Mouse (Mus musculus) forebrain, postnatal 0 days (tissue): ENCODE measurements at regions not wholly inside any gene's neighbourhood (a gene's known extent, or its start where the extent isn't known, plus 50 kb on each side); places are given as distances from the start of the nearest gene placed in this dataset.

Experiments used
- ATAC-seq: fragments of 200-750 bp; cut with Nextera tagmentation; 2 replicates; pipeline ENCODE4 v1.8.0; 2017; ENCODE audit warnings: mild to moderate bottlenecking, moderate library complexity
- DNase-seq: peaks from one replicate; pipeline ENCODE4 v3.0.0-alpha.2; 2015
- H3K27ac ChIP-seq: fragments of 300-500 bp; sonication (generic); 2 replicates; pipeline ENCODE4 v1.5.1; 2014; ENCODE audit warnings: low read depth, mild to moderate bottlenecking, antibody characterized with exemption, low read length, moderate library complexity, mixed read lengths
- H3K27me3 ChIP-seq: fragments of 300-500 bp; sonication (generic); 2 replicates; pipeline ENCODE4 v1.6.1; 2014; ENCODE audit warnings: mild to moderate bottlenecking, low read length, mixed read lengths; ENCODE audit not compliant: insufficient read depth
- H3K36me3 ChIP-seq: fragments of 300-500 bp; sonication (generic); 2 replicates; pipeline ENCODE4 v1.6.1; 2014; ENCODE audit warnings: mild to moderate bottlenecking, moderate library complexity; ENCODE audit not compliant: insufficient read depth
- H3K4me1 ChIP-seq: fragments of 300-500 bp; sonication (generic); 2 replicates; pipeline ENCODE4 v1.6.1; 2014; ENCODE audit warnings: antibody characterized with exemption; ENCODE audit not compliant: insufficient read depth
- H3K4me2 ChIP-seq: fragments of 300-500 bp; sonication (generic); 2 replicates; pipeline ENCODE4 v1.6.1; 2014; ENCODE audit warnings: low read depth, mild to moderate bottlenecking, moderate library complexity
- H3K4me3 ChIP-seq: fragments of 300-500 bp; sonication (generic); 2 replicates; pipeline ENCODE4 v1.5.1; 2014; ENCODE audit warnings: low read depth, low read length, mixed read lengths
- H3K9ac ChIP-seq: fragments of 300-500 bp; sonication (generic); 2 replicates; pipeline ENCODE4 v1.6.1; 2014; ENCODE audit warnings: mild to moderate bottlenecking
- H3K9me3 ChIP-seq: fragments of 300-500 bp; sonication (generic); 2 replicates; pipeline ENCODE4 v1.6.1; 2016; ENCODE audit warnings: low read length
- CTCF ChIP-seq: sonication (generic); IDR thresholded peaks from 2 replicates; pipeline ENCODE4 v1.5.1; 2016; ENCODE audit warnings: antibody characterized with exemption, control low read depth, low read depth
- WGBS: fragments of 180-500 bp; shearing (Covaris S2); extraction: QIAGEN DNeasy Blood & Tissue Kit; methylation state at CpG from one replicate; pipeline ENCODE4 v1.1.7; 2014; 5-methylcytosine and 5-hydroxymethylcytosine counted together

DNA sequence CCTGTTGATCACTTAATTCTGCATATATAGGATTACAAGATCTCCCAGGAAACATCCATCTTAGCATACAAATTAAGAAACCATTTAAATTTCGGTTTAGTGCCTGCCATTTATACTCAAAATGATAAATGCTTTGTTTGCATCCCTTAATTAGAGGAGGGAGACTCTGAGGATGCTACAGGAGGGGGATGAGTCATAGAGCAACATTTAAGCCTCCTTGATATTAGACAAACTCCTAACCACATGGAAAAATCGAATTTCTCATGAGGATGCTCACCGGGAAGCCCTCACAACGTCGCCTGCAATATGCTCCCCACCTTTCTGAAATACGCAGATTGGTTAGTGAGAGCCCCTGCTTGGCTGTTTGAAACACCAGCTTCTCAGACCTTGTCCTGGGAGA is 320.8 kb upstream of the Sphkap start:
- WGBS: 75% methylated on average over 6 of the region's 6 CpGs
- Histone ChIP-seq H3K9ac (no peak overlapping the region), H3K27me3 (no peaks in the 10 kb centered on the region), H3K4me3 (no peak overlapping the region), H3K4me1 (no peaks in the 10 kb centered on the region), H3K36me3 (no peaks in the 10 kb centered on the region), H3K27ac (no peak overlapping the region), H3K4me2 (no peak overlapping the region), H3K9me3 (no peaks in the 10 kb centered on the region)
- no peak for TF ChIP-seq CTCF
- no peak for DNase-seq
- ATAC-seq: no peak

DNA sequence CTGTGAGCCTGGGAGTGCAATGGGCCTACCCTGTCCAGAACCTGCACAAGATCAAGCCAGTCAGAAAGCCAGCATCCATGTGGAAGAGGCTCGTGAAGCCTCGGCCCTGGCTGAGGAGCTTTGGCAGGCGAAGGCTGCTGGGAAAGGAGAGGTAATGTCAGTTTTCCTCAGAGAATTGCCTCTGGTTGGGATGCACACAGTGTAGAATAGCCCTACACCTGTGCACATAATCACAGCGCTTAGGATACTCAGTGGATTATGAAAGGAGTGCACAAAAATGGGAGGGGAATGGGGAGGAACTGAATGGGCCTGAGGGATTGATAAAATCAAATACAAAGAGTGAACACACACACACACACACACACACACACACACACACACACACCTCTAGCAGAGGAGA is 319.9 kb upstream of the Sphkap start:
- no peak overlapping the region for H3K4me3 ChIP-seq
- no peaks in the 10 kb centered on the region for H3K36me3 ChIP-seq
- H3K4me1 ChIP-seq: no peaks in the 10 kb centered on the region
- H3K27ac ChIP-seq: no peak overlapping the region
- ATAC-seq: no peak
- no peak overlapping the region for H3K9ac ChIP-seq
- no peak for DNase-seq
- no peak overlapping the region for H3K4me2 ChIP-seq
- no peaks in the 10 kb centered on the region for H3K9me3 ChIP-seq
- no peak for TF ChIP-seq CTCF
- H3K27me3 ChIP-seq: no peaks in the 10 kb centered on the region
- whole genome bisulfite sequencing: 95% methylated on average over 4 of the region's 4 CpGs

DNA sequence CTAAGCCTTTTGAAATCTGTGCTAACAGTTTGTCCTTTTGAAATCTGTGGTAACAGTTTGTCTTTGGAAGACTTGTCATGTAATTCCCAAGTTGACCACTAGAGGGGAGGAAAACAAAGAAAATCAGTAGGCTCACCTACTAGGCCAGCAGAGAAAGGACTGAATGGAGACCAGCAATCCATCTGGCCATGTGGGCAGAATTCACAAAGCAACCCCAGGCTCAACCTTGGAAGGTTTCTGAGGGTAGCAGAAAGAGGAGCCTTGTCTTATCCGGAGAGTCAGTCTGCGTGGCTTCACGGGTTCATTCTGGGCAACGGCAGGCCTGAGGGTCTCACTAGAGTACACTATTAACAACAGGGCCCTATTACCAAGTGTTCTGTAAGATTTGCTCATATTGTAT is 319.2 kb upstream of the Sphkap start:
- no peaks in the 10 kb centered on the region for H3K36me3 ChIP-seq
- H3K4me3 ChIP-seq: no peak overlapping the region
- no peak overlapping the region for H3K4me2 ChIP-seq
- peak; percentile 77 for DNase-seq
- 83% methylated on average over 4 of the region's 4 CpGs for WGBS
- peak; percentile 65 for ATAC-seq
- H3K9me3 ChIP-seq: no peaks in the 10 kb centered on the region
- no peaks in the 10 kb centered on the region for H3K27me3 ChIP-seq
- no peaks in the 10 kb centered on the region for H3K4me1 ChIP-seq
- TF ChIP-seq CTCF: peak; percentile 80
- H3K27ac ChIP-seq: no peak overlapping the region
- H3K9ac ChIP-seq: no peak overlapping the region

DNA sequence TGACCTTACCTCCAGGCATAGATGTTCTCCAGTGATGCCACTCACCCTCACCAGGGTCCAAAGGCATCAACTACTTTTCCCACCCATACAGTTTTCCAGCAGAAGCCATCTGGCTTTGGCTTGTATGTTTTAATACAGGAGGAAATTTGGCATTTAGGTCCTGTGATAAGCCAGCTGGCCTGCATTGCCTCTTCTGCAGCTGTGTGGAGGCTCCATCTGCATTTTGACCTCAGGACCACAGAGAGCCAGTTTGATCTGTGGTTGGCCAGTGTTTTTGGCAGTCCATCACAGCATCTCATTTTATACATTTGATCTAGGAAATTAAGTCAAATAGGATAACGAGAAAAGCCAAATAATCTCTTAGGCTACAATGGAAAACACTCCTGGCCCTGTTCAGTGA is 315.1 kb upstream of the Sphkap start:
- ATAC-seq: 0 out of 2 replicates have a peak, but pooled peaks have one; percentile 23
- no peak overlapping the region for H3K9ac ChIP-seq
- no peak for DNase-seq
- H3K4me2 ChIP-seq: no peak overlapping the region
- H3K27ac ChIP-seq: no peak overlapping the region
- no peak overlapping the region for H3K4me3 ChIP-seq
- no peak for TF ChIP-seq CTCF
- no peaks in the 10 kb centered on the region for H3K36me3 ChIP-seq
- no peaks in the 10 kb centered on the region for H3K9me3 ChIP-seq
- no peaks in the 10 kb centered on the region for H3K4me1 ChIP-seq
- no peaks in the 10 kb centered on the region for H3K27me3 ChIP-seq
- WGBS: 61% methylated on average over 1 of the region's 1 CpGs

DNA sequence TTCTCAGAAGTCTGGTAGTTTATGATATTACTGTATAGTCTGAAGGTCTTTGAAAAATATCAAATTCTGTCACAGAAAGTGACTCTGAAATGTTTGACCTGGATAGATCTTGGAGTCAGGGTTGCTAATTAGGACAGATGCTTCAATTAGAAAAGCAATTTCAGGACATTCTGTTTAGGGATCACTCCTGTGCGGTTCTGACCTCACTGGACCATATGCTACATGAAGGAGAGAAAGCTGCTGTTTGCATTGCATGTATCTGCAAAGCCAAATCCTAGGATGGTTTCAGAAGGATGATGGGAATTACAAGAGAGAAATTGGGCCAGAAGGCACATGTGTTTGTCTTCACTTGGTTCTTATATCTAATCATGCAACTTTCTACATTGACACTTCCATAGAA is 312.2 kb upstream of the Sphkap start:
- no peaks in the 10 kb centered on the region for H3K4me1 ChIP-seq
- no peak overlapping the region for H3K4me2 ChIP-seq
- no peak overlapping the region for H3K9ac ChIP-seq
- no peaks in the 10 kb centered on the region for H3K27me3 ChIP-seq
- H3K4me3 ChIP-seq: no peak overlapping the region
- H3K36me3 ChIP-seq: no peaks in the 10 kb centered on the region
- 80% methylated on average over 1 of the region's 1 CpGs for WGBS
- DNase-seq (no peak), ATAC-seq (no peak)
- H3K9me3 ChIP-seq: no peaks in the 10 kb centered on the region
- no peak overlapping the region for H3K27ac ChIP-seq
- TF ChIP-seq CTCF: no peak

DNA sequence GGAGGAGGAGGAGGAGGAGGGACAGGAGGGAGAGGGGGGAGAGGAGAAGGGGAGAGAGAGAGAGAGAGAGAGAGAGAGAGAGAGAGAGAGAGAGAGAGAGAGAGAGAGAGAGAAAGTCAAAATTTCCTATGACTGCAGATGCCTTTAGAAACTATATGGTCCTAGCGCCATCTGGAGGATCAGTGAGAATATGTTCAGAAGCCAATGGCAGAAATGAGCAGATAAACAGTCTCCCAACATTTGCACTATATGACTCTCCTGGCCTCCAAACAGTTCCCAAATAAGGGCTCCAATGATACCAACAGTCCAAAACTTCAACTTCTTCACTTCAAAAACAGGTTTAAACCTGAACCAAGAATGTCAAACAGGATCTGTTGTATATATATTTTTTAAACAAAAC is 309.1 kb upstream of the Sphkap start:
- DNase-seq (peak; percentile 83), ATAC-seq (peak; percentile 77)
- peak; percentile 87 for TF ChIP-seq CTCF
- WGBS: 0% methylated on average over 1 of the region's 1 CpGs
- Histone ChIP-seq H3K9ac (no peak overlapping the region), H3K9me3 (no peaks in the 10 kb centered on the region), H3K4me2 (no peak overlapping the region), H3K4me1 (no peaks in the 10 kb centered on the region), H3K4me3 (no peak overlapping the region), H3K27me3 (no peaks in the 10 kb centered on the region), H3K36me3 (no peaks in the 10 kb centered on the region), H3K27ac (no peak overlapping the region)

DNA sequence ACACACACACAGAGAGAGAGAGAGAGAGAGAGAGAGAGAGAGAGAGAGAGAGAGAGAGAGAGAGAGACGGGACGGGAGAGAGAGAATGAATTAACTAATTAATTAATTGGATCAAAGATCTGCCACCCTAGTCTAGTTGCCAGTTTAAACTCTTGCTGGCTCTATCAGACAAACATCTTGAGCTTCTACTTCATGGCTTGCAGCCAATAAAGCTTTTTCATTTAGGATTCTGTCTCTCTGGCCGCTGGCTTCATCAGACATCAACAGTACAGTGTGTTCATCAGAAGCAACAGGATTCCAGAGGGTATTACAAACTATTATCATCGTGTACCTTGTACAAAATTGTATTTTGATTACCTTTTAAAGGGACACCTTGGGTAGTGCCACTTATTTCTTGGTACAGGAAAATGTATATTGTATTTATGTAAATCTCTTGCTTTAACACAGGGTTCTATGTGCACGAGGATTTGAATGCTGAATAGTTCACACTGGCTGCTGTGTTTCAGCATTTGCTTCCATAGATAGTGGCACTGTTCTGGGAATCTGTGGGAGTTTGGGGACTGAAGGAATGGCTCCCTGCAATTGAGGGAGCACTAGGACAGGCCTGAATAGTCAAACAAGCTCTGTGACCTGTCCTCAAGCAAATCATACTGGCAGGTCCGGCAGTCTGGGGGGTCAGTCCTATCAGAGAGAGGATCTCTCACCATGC is 293.9 kb upstream of the Sphkap start:
- no peaks in the 10 kb centered on the region for H3K27me3 ChIP-seq
- TF ChIP-seq CTCF: no peak
- peak; percentile 42 for DNase-seq
- 34% methylated on average over 4 of the region's 6 CpGs for WGBS
- no peak overlapping the region for H3K4me2 ChIP-seq
- no peaks in the 10 kb centered on the region for H3K9me3 ChIP-seq
- H3K27ac ChIP-seq: no peak overlapping the region
- H3K9ac ChIP-seq: no peak overlapping the region
- no peaks in the 10 kb centered on the region for H3K36me3 ChIP-seq
- peak; percentile 54; the same call in 1 of the 2 replicates for ATAC-seq
- no peaks in the 10 kb centered on the region for H3K4me1 ChIP-seq
- H3K4me3 ChIP-seq: no peak overlapping the region
